Mouse (Mus musculus) embryonic facial prominence, embryonic 12.5 days (tissue): Measurements from ENCODE around the gene Best1. TPM values are rescaled to one million over a fixed set of nuclear protein-coding genes. Genes with fewer than 3 reads are reported as not detected.

Experiments used
- ATAC-seq: fragments of 200-750 bp; cut with Nextera tagmentation; 2 replicates; pipeline ENCODE4 v1.8.0; 2017; ENCODE audit not compliant: insufficient number of reproducible peaks, insufficient read depth, low FRiP score, low TSS enrichment
- H3K27ac ChIP-seq: fragments of 300-500 bp; sonication (generic); 2 replicates; pipeline ENCODE4 v1.5.1; 2016; ENCODE audit warnings: mild to moderate bottlenecking
- H3K27me3 ChIP-seq: fragments of 300-500 bp; sonication (generic); 2 replicates; pipeline ENCODE4 v1.6.1; 2016; ENCODE audit warnings: mild to moderate bottlenecking, moderate library complexity
- H3K36me3 ChIP-seq: fragments of 300-500 bp; sonication (generic); 2 replicates; pipeline ENCODE4 v1.6.1; 2016; ENCODE audit warnings: mild to moderate bottlenecking
- H3K4me1 ChIP-seq: fragments of 300-500 bp; sonication (generic); 2 replicates; pipeline ENCODE4 v1.6.1; 2016
- H3K4me2 ChIP-seq: fragments of 300-500 bp; sonication (generic); replicated peaks from 2 replicates; pipeline ENCODE4 v1.6.1; 2016; ENCODE audit warnings: mild to moderate bottlenecking, moderate library complexity
- H3K4me3 ChIP-seq: fragments of 300-500 bp; sonication (generic); 2 replicates; pipeline ENCODE4 v1.5.1; 2016; ENCODE audit warnings: mild to moderate bottlenecking
- H3K9ac ChIP-seq: fragments of 300-500 bp; sonication (generic); 2 replicates; pipeline ENCODE4 v1.6.1; 2016; ENCODE audit warnings: mild to moderate bottlenecking, moderate library complexity
- H3K9me3 ChIP-seq: fragments of 300-500 bp; sonication (generic); 2 replicates; pipeline ENCODE4 v1.6.1; 2016; ENCODE audit warnings: mild to moderate bottlenecking, moderate library complexity
- WGBS: fragments of 180-500 bp; shearing (Covaris S2); methylation state at CpG from one replicate; pipeline ENCODE4 v1.1.7; 2016; 5-methylcytosine and 5-hydroxymethylcytosine counted together
- polyA plus RNA-seq: library from polyadenylated mRNA; unstranded; fragments of >200 nt; fragmentation: Nextera tagmentation; extraction: Ambion mirVana; gene quantifications from 2 replicates; pipeline ENCODE4 v1.2.1, GENCODE M21; 2016

Best1 gene
- polyA plus RNA-seq: 1.7 and 1.8 TPM in 2 replicates

GRCm38 (mm10) chr19:10001206-10001969 lies at the start of gene Best1, which contains the start of gene Rab3il1:
Best1 (minus strand) TSS chr19:10001633.
Rab3il1 (plus strand) TSS chr19:10001669.
- Histone ChIP-seq H3K27me3 (no peaks in the 10 kb centered on the region), H3K4me3 (no peak within 1 kb of the TSS), H3K9me3 (no peaks in the 10 kb centered on the region), H3K36me3 (no peaks in the 10 kb centered on the region), H3K4me2 (no peak within 1 kb of the TSS), H3K4me1 (no peaks in the 10 kb centered on the region), H3K9ac (no peak within 1 kb of the TSS), H3K27ac (no peak within 1 kb of the TSS)
- no peak for ATAC-seq
- WGBS: 76% methylated on average over 7 of the region's 7 CpGs

GRCm38 (mm10) chr19:10050438-10050837 lies 49.0 kb upstream of the Best1 start:
- Histone ChIP-seq H3K4me1 (no peaks in the 10 kb centered on the region), H3K36me3 (0 out of 2 replicates have a peak, but pooled peaks cover 11% of the 10 kb centered on the region), H3K27me3 (no peaks in the 10 kb centered on the region), H3K9me3 (no peaks in the 10 kb centered on the region), H3K4me3 (no peak overlapping the region), H3K27ac (no peak overlapping the region), H3K9ac (no peak overlapping the region), H3K4me2 (no peak overlapping the region)
- WGBS: 88% methylated on average over 2 of the region's 2 CpGs
- no peak for ATAC-seq

GRCm38 (mm10) chr19:10049533-10049932 lies 48.1 kb upstream of the Best1 start:
- no peaks in the 10 kb centered on the region for H3K4me1 ChIP-seq
- no peak overlapping the region for H3K9ac ChIP-seq
- H3K9me3 ChIP-seq: no peaks in the 10 kb centered on the region
- H3K4me3 ChIP-seq: no peak overlapping the region
- H3K27me3 ChIP-seq: no peaks in the 10 kb centered on the region
- H3K4me2 ChIP-seq: no peak overlapping the region
- no peak for ATAC-seq
- 0 out of 2 replicates have a peak, but pooled peaks cover 9% of the 10 kb centered on the region for H3K36me3 ChIP-seq
- no peak overlapping the region for H3K27ac ChIP-seq

GRCm38 (mm10) chr19:10046983-10047382 lies 45.5 kb upstream of the Best1 start:
- WGBS: 48% methylated on average over 3 of the region's 3 CpGs
- H3K4me2 ChIP-seq: no peak overlapping the region
- no peak overlapping the region for H3K4me3 ChIP-seq
- no peak overlapping the region for H3K27ac ChIP-seq
- H3K4me1 ChIP-seq: peaks cover 7% of the 10 kb centered on the region; the same call in 1 of the 2 replicates
- no peak overlapping the region for H3K9ac ChIP-seq
- no peaks in the 10 kb centered on the region for H3K27me3 ChIP-seq
- no peaks in the 10 kb centered on the region for H3K9me3 ChIP-seq
- H3K36me3 ChIP-seq: no peaks in the 10 kb centered on the region
- no peak for ATAC-seq

GRCm38 (mm10) chr19:10046346-10046745 lies 44.9 kb upstream of the Best1 start:
- Histone ChIP-seq H3K27me3 (no peaks in the 10 kb centered on the region), H3K4me3 (no peak overlapping the region), H3K4me2 (no peak overlapping the region), H3K36me3 (no peaks in the 10 kb centered on the region), H3K9ac (no peak overlapping the region), H3K9me3 (no peaks in the 10 kb centered on the region), H3K4me1 (peaks cover 8% of the 10 kb centered on the region; the same call in 1 of the 2 replicates), H3K27ac (no peak overlapping the region)
- ATAC-seq: no peak
- 79% methylated on average over 4 of the region's 4 CpGs for WGBS

- Histone ChIP-seq H3K27me3 (no peaks in the 10 kb centered on the region), H3K9me3 (no peaks in the 10 kb centered on the region), H3K27ac (no peak overlapping the region), H3K36me3 (no peaks in the 10 kb centered on the region), H3K4me3 (no peak overlapping the region), H3K4me1 (peaks cover 8% of the 10 kb centered on the region; the same call in 1 of the 2 replicates), H3K9ac (no peak overlapping the region), H3K4me2 (no peak overlapping the region)
- 70% methylated on average over 2 of the region's 2 CpGs for WGBS
- no peak for ATAC-seq
Measured at GRCm38 (mm10) chr19:10045707-10046106, 44.3 kb upstream of the Best1 start.

GRCm38 (mm10) chr19:10043643-10044042 lies 42.2 kb upstream of the Best1 start:
- Histone ChIP-seq H3K27me3 (no peaks in the 10 kb centered on the region), H3K4me3 (no peak overlapping the region), H3K9ac (no peak overlapping the region), H3K4me1 (peaks cover 14% of the 10 kb centered on the region), H3K9me3 (no peaks in the 10 kb centered on the region), H3K27ac (no peak overlapping the region), H3K36me3 (no peaks in the 10 kb centered on the region), H3K4me2 (no peak overlapping the region)
- ATAC-seq: no peak

GRCm38 (mm10) chr19:10042816-10043215 lies 41.4 kb upstream of the Best1 start:
- ATAC-seq: no peak
- Histone ChIP-seq H3K4me2 (no peak overlapping the region), H3K36me3 (no peaks in the 10 kb centered on the region), H3K9ac (no peak overlapping the region), H3K4me3 (no peak overlapping the region), H3K4me1 (peaks cover 17% of the 10 kb centered on the region), H3K27ac (no peak overlapping the region), H3K27me3 (no peaks in the 10 kb centered on the region), H3K9me3 (no peaks in the 10 kb centered on the region)
- WGBS: 85% methylated on average over 4 of the region's 4 CpGs

GRCm38 (mm10) chr19:10042232-10042631 lies 40.8 kb upstream of the Best1 start:
- Histone ChIP-seq H3K4me2 (peak overlapping the region; percentile 89), H3K4me3 (peak overlapping the region; percentile 60), H3K4me1 (peaks cover 17% of the 10 kb centered on the region), H3K9me3 (no peaks in the 10 kb centered on the region), H3K27me3 (no peaks in the 10 kb centered on the region), H3K9ac (peak overlapping the region; percentile 65), H3K36me3 (no peaks in the 10 kb centered on the region), H3K27ac (no peak overlapping the region)
- no peak for ATAC-seq
- WGBS: 52% methylated on average over 6 of the region's 6 CpGs

- peak within 1 kb of the TSS; percentile 89 for H3K4me2 ChIP-seq
- H3K36me3 ChIP-seq: no peaks in the 10 kb centered on the region
- peaks cover 17% of the 10 kb centered on the region for H3K4me1 ChIP-seq
- ATAC-seq: peak; percentile 89
- H3K27ac ChIP-seq: no peak within 1 kb of the TSS
- no peaks in the 10 kb centered on the region for H3K27me3 ChIP-seq
- H3K9me3 ChIP-seq: no peaks in the 10 kb centered on the region
- H3K4me3 ChIP-seq: peak within 1 kb of the TSS; percentile 60
- H3K9ac ChIP-seq: peak within 1 kb of the TSS; percentile 65
- WGBS: under 1% methylated on average over 63 of the region's 69 CpGs
Measured at GRCm38 (mm10) chr19:10041388-10042148, 40.1 kb upstream of the Best1 start, which contains the start of gene Fads3. Fads3 (plus strand) TSS chr19:10041569.

GRCm38 (mm10) chr19:10040866-10041387 lies 39.5 kb upstream of the Best1 start:
- H3K4me2 ChIP-seq: peak overlapping the region; percentile 89
- no peak for ATAC-seq

More at GRCm38 (mm10) chr19:10040866-10041387, 39.5 kb upstream of the Best1 start:
- peaks cover 17% of the 10 kb centered on the region for H3K4me1 ChIP-seq
- H3K9me3 ChIP-seq: no peaks in the 10 kb centered on the region
- H3K4me3 ChIP-seq: peak overlapping the region; percentile 60
- peak overlapping the region; percentile 65 for H3K9ac ChIP-seq
- 0 out of 2 replicates have a peak, but pooled peaks cover 3% of the 10 kb centered on the region for H3K36me3 ChIP-seq
- no peak overlapping the region for H3K27ac ChIP-seq
- no peaks in the 10 kb centered on the region for H3K27me3 ChIP-seq
- WGBS: 8% methylated on average over 20 of the region's 20 CpGs
